Mouse (Mus musculus) thymus, postnatal 0 days (tissue): Measurements from ENCODE around the gene Sh3d21. TPM values are rescaled to one million over a fixed set of nuclear protein-coding genes. Genes with fewer than 3 reads are reported as not detected.

ENCODE experiments used
- DNase-seq: peaks from one replicate; pipeline ENCODE4 v3.0.0-alpha.2; 2015; ENCODE audit warnings: low spot score
- polyA plus RNA-seq: library from polyadenylated mRNA; unstranded; fragments of >200 nt; fragmentation: Nextera tagmentation; extraction: Ambion mirVana; gene quantifications from 2 replicates; pipeline ENCODE4 v1.2.1, GENCODE M21; 2015

Gene Sh3d21
- polyA plus RNA-seq, 1 experiment from 2014 or later = 2.7 TPM

DNA sequence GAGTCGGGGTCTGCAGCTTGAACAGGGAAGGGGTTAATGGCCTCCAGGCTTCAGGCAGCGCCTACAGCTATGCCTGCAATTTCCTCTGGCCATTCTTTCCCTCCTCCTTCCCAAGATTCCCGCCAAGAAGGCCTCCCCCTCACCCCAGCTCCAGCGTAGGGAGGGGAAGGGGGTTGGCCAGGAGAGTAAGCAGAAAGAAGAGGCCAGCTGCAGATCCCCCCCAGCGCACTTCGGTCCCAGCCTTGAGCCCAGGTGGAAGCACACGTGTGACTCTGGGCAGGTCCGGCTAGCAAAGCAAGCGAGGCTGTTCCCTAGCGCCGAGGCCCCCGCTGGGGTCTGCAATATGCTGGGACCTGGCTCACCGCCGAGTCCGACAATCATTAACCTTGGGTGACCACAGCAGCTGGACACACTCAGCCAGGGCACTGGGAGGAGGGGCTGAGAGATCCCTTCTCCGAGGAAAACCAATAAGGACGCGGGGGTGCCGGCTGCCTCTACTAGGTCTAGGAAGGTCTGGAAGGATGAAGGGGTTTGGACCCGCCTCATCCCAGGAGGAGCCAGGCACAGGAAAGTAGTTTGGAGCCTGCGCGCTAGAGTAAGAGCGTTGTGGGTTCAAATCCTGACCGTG, 15.6 kb downstream of the Sh3d21 start, which contains the start of gene Eva1b:
Gene Eva1b (plus strand): TSS at position 212 of the 628 bp plus-strand sequence.
- DNase-seq = no peak

DNA sequence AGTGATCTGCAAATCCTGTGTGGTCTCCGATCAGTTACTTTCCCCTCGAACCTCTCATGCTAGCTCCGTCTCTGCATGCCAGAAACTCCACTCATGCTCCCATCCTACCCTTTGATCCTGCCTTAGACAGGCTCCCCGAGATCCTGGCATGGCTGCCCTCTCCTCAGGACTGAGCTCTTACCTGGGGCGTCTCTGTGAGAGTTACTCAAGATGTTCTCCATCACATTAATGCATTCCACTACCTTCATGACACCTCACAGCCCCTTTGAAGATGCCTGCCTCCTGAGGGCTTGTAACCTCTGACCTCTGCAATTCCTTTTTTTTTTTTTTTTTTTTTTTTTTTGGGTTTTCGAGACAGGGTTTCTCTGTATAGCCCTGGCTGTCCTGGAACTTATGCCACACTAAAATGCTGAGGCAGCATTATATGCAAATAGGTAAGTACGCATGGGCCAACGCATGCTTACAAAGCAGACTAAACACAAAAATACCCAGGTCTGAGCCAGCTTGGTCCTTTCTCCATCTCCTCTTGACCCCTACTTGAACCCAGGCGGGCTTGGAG, 16.2 kb downstream of the Sh3d21 start:
- no peak for DNase-seq

DNA sequence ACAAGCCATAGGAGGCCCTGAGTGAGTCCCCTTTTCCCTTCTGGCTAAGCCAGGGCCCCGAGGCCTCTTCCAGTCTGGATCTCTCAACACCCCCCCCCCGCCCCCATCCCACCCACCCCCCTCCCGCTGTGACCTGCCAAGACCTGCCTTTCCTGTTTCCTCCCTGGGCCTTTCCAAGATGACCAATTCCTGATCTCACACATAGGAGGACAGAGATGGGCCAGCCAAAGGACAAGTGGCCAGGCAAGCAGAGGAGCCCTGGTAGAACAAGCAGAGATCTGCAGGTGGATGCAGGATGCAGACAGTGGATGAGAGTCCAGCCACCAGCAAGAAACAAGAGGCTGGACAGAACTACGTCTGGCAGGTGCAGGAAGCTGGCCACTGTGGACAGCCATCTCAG, 17.9 kb downstream of the Sh3d21 start:
- no peak for DNase-seq

DNA sequence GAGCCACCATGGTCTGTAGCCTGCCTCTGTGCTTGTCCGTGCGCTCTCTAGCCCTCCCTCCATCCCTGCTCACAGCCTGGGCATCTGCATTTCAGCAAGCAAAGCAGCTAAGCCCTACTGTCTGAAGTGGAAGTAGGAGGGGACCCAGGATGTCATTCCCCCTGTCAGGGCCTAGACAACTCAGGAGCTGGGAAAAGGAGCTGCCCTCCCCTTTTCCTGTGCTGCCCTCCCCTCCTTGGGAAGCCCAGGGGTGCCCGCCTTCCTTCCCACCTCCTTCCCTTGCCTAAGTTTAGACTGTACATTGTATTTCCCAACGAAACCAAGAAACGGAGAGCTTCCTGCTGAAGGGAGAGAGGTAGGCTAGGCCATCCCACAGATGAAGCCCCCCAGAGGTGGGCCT, 22.3 kb downstream of the Sh3d21 start:
- DNase-seq = no peak

DNA sequence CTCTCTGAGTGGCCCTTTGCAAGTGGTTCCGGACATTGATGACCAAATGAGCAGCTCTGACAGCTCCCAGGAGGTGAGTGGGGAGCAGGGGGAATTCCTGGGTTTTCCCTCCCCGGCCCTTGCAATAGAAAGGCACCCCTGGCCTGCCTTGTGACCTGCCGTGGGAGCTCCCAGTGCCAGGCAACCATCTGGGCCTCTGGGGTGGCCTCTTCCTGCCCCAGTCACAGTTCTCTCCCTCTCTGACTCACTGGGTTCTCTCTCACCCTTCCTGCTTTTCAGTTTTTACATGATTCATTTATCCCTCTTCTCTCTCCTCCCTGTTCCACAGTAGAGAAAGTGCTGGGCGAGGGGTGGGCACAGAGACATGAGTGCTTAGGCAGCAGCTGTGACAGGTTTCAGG, 25.5 kb downstream of the Sh3d21 start:
- no peak for DNase-seq

DNA sequence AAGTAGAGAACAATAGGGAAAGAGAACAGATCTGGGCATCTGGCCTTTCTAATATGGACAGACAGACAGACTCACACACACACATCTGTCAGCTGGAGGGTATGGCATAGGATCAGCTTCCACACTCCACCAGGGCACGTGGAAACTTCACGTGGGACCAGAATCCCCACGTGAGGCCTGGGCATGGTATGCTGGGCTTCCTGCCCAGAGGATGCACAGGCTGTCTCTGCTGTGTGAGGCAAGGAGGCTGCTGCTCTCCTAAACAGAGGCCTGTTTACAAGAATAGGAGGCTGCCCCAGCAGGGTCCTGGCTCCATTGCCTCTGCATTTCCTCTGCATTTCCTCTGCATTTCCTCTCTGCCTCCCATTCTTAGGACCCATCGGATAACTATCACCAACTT, 28.7 kb downstream of the Sh3d21 start:
- DNase-seq = no peak

DNA sequence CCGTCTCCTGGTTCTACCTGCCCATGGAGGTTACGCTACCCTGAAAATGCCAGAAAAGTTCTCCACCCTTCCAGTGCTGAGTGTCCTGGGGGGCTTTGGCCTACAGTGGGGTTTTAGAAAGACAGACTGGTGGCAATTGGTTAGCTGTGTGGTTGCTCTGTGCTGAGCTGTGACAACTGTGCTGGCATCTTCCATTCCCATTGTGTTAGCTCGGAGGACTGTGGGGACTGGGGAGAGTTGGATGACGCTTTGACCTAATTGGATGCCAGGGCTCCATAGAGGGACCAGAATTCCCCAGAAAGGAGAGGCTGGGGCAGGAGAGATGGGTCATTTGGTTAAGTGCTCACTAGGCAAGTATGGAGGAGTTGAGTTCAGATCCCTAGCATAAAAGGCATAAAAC, 29.1 kb downstream of the Sh3d21 start:
- DNase-seq = no peak

DNA sequence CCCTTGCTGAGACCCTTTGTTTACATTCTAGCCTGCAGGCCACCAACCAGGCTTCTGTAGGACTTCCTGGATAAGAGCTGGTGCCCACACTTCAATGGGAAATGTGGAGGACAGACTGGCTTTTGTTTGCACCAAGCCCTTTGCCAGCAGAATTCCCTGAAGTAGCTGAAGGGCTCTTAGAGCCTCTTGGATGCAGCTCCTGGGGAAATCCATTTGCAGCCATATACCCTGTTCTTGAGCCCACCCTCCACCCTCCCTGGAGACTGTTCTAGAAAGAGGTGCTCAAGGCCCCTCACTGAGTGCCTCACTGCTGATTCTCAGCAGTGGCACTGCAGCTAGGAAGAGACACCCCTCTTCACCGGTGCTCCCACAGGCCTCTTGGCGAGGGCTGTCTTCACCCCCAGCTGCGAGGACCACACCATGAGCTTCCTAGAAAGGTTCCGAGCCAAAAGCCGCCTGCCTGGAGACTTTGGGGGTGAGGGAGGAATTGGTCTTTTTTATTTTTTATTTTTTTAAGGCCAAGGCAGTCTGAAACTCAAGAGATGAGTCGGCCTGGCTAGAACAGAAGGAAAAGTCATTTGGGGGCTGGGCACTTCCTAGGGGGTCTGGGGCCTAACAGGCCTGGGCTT, 30.5 kb downstream of the Sh3d21 start:
- DNase-seq = no peak

DNA sequence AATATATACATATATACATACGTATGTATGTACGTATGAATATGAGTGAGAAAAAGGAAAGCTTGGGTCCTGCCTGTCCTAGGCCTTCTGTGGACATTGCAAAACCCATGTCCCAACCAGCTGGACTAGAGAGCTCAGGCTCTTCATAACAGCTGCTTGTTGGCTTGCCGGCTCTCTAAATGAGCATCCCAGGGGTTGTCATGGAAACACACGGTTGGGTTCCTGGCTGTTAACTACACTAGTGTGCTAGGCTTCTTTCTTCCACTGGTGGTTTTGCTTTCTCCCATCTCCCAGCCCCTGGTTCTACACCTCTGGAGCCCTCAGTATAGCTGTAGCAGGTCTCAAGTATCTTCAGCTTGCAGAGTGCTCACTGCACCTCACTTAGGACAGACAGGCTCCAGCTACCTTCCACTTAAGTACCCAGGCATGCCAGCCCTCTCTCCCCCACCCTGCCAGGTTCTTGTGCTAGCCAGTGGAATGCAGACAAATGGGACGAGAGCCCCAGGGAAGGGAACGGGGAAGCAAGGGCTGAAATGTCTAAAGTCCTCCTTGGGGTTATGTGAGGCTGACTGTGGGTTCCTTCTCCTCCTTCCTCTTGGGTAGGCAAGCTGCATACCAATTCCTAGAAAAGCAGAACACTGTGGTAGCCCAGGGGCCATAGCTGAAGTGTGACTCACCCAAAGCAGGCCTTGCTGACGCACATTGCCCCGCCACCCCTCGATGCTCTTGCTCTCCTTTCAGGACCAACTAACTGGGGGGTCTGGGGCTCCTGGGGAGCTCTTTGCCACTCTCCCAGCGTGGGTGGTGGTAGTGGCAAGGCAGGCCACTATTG, 31.8 kb downstream of the Sh3d21 start:
- no peak for DNase-seq

DNA sequence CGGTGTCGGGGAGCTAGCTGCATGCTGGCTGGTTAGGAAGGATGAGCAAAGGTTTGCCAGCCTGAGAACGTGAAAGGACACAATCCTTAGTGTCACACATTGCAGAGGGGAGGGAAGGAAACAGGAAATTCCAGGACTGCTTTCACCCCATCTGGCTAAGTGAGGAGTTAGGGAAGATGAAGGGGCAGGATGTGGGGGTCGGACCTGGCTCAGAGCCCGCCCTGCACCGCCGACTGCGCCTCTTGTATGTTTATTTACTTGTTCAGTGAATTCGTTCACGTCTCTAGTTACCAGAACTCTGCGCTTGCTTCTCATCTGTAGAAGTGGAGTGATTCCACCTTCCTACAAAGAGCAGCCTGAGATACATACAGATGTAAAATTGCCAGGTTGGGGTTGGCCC, 32.8 kb downstream of the Sh3d21 start:
- no peak for DNase-seq

DNA sequence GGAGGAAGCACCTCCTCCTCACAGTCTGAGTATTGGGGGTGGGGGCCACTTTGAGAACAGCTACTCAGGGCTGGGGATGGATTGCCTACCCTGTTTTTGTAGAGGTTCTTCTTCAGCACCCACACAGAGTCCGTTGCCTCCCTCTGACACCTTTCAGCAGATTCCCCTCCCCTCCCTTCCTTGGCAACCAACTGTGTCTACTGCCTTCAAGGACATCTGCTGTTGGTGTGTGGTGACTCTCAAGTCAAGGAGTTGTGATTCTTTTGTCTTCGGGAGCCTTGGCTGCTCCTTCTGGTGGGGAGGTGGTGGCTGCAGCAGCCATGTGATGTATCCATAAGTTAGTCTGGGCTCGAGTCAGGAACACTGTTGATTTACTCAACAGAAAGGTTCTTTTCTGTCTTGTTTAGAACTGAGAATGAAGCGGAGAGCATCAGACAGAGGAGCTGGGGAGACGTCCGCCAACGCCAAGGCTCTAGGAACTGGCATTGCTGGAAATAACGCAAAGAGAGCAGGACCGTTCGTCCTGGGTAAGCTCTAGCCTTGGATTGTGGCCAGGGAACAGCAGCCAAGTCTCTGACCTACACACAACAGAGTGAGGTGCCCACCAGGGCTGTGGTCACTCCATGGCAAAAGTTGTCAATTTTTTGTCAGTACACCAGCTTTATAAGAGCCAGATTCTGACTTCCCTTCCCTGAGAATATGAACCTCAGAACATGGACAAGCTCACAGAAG, 39.8 kb downstream of the Sh3d21 start:
- DNase-seq = no peak

DNA sequence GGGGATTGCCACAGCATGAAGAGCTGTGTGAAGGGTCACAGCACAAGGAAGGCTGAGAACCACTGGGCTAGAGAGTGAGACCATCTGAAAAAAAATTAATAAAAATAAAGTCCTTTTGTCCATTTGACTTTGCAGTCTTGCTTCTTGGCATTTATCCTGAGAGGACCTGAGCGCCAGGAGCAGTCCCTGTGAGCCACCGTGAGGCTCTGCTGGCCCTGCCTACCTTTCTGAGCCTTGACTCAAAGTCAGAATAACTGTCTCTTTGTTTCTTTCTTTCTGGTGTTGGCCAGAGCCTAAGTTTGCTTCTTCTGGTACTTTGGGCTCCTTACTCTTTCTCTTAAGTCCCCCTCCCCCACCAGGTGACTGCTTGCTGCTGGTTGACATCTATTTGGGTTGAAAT, 42.8 kb downstream of the Sh3d21 start:
- DNase-seq = no peak

DNA sequence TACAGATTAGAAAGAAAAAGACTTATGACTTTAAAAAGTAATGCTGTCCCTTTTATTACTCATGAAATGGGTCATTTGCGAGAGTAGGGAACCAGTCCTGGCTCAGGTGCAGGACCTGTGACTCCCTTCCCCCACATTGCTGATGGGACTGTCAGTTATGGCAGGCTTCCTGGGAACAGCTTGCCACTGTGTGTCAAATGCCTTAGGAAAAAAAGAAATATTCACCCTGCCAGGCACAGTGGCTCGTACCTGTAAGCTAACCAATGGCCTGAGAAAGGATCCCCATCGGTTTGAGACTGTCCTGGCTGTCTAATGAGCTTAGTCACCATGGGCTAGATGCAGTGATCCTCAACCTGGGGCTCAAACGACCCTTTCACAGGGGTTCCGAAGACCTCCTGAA, 43.2 kb downstream of the Sh3d21 start:
- DNase-seq = no peak

DNA sequence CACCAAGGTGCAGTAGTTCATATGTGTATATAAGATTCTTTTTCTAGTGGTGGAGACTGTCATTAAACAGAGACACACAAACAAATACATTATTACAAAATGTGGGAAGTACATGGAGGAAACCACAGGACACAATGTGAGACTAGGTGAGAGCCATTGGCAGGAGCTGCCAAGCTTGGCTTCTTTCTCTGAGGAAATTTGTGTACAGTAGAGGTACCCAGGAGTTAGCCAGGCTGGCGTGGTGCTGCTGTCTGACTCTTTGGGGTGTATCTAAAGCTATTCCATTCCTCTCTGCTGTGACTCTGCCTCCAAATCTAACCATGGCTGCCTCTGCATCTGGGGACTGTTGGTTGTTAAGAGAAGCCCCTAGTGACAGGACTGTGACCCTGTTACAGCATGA, 44.2 kb downstream of the Sh3d21 start:
- no peak for DNase-seq

DNA sequence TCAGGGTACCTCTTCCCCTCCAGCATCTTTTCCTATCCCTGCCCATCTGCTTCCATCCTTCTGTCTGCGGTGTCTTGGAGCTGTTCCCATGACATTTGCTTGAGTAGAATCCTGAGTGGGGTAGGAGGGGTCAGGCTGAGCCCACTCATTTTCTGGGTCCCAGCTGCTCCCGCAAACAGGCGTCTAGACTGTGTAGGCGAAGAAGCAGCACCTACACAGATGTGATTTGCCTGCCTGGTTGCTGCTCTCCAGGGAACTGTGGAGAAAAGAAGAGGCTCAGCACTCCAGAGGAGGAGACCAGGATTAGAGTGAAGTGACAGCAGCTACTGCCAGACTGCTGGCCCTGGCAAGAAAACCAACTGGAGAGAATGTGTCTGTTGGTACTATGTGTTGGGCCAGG, 44.6 kb downstream of the Sh3d21 start:
- no peak for DNase-seq

DNA sequence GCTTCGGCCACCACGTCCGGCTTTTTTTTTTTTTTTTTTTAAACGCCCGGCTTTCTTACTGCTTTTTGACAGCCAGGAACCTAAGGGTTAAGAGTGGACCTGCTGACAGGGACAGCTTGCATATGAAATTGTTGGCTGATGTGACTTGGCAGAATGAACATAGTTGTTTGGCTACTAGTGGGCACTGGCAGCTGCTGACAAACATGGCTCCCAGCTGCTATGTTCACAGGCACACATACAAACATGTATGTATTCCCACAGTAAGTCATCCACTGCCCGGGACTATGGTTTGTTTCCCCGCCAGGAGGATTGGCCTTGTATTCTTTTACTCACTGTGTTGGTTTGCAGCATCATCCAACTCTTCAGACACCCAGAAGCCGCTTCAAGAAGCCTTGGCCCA, 46.2 kb downstream of the Sh3d21 start:
- DNase-seq = no peak

DNA sequence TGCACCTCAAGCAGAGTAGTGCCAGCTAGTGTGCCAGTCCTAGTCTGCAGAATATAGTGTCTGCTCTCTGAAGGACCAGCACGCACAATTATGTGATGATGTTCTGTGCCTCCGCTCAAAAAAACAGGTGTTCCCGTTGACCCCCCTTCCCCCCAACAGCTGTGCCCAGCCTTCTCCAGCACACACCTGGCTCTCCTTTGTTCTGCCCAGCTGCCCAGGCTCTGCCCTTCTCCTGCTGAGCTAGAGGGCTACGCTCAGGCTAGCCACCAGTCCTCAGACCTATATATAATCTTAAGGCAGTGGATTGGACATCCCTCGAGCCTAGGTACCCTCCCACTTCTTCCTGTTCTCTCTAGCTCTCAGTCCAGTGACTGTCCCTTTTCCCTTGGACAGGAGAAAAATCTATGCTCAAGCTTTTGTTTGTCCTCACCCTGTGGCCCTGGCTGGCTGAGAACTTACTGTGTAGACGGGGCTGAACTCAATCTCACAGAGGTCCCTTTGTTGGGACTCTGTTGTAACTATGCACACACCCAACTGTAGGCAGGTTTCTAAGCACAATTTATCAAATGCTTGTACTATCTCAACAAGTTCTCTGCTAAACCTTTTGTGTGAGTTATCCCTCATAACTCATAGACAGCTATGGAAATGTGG, 47.3 kb downstream of the Sh3d21 start:
- no peak for DNase-seq

DNA sequence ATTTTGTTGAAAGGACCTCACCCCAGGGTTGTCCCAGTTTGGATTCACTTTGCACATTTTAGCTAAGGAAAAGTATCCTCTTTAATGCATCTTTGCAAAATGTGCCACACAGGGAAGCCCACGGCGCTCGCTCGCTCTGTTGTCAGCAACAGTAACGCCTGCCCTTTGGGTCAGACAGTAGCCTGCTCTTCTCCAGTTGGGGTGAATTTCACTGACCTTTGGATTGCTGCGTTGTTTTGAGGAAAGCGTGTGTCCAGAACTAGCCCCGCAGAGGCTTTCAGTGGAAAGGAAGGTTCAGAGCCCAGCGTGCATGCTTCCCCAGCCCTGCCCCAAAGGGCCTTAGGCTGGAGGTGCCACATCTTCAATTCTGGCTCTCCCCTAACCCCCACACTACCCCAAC, 47.9 kb downstream of the Sh3d21 start:
- no peak for DNase-seq

DNA sequence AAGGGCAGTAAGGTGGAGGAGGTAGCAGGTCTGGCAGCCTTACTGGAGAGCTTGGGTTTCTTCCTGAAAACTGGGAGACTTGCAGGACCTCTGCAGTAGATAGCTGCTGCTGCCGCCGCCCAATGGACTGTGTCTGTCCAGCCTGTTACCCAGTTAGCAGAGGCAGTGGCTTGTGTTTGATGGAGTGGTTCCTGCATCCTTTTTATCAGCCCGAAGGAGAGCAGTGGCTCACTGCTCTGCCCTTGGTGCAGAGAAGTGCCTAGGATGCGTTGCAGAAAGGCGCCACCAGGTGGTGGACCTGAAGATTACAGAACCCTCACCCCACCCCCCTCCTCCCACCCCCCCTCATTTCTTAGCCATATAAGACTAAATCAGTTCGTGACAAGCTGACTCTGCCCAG, 49.3 kb downstream of the Sh3d21 start:
- peak; percentile 77 for DNase-seq

DNA sequence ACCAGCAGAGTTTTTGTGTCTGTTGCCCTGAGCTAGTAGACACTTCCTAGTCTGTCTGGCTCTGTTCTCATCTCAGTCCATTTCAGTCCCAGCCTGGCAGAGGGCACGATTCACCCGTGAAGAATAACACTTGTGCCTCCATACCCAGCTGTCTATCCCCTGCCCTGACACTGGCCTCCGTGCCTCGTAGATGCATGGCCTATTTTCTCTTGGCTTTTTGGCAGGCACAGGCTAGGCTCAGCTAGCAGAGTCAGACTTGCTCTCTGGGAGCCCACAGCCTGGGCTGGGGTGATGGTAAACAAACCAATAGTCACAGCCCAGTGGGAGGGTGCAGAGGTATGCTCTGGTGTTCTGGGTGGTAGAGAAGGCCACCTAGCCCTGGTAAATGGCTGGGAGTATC, 50.0 kb downstream of the Sh3d21 start:
- no peak for DNase-seq

DNA sequence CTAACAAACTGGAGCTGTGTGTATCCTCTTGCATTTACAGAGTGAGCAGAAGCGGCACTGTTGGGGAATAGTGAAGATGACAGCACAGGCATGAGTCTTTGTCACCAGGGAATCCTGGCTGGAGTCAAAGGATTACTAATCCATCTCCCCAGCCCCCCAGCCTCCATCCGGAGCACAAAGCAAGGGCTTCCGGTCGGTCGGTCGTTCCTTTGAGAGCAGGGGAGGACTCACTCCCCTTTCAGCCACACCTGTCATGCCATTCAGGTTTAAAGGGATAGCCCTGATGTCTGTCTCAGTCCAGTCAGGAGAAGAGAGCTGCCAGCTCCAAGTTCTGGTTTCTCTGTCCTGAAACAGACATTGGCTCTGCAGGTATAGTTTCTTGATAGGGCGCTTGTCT, 52.1 kb downstream of the Sh3d21 start:
- no peak for DNase-seq
